Mouse (Mus musculus): ENCODE results near the gene Prss36. TPM values are rescaled to one million over a fixed set of nuclear protein-coding genes. Genes with fewer than 3 reads are reported as not detected.
A peak's percentile ranks its signal among the peaks of the same experiment; 100 is the strongest.

The Prss36 gene
- total and polyA plus RNA-seq, 2 experiments from 2014 or later = 10.2 to 14.2 TPM

DNA sequence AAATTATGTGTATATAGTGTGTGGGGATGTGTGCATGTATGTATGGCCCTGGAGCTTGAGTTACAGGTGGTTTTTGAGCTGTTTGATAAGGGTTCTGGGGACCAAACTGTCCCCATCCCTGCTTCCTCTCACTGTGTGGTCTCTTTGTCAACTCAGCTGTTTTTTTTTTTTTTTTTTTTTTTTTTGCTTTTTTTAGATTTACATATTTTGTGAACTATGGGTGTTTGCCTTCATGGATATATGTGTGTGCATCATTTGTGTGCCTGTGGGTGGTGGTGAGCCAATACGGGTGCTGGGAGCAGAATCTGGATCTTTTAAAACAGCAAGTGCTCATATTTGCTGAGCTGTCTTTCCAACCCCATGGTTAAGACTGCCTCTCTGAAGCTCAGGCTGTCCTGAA, 42.4 kb upstream of the Prss36 start:
- DNase-seq (ENCODE audit: low spot score) = no peak
- no peak overlapping the region for H3K4me2 ChIP-seq (ENCODE audit: low read depth, low read length)
- TF ChIP-seq CTCF (IDR thresholded peaks at IDR 0.05; ENCODE audit: low read depth) = no peak
- H3K36me3 ChIP-seq (replicated peaks; ENCODE audit: control insufficient read depth, insufficient read depth, low read length) = peaks cover 50% of the 10 kb centered on the region
- no peaks in the 10 kb centered on the region for H3K27me3 ChIP-seq (ENCODE audit: control insufficient read depth, insufficient read depth, low read length)
- WGBS = 82% methylated on average over 1 of the region's 1 CpGs
- no peak overlapping the region for H3K27ac ChIP-seq (ENCODE audit: low read depth)
- H3K4me3 ChIP-seq (ENCODE audit: low read depth, low read length) = no peak overlapping the region
- H3K4me1 ChIP-seq (ENCODE audit: control insufficient read depth, insufficient read depth) = peaks cover 6% of the 10 kb centered on the region
- no peak overlapping the region for H3K9ac ChIP-seq (replicated peaks; ENCODE audit: low read depth, low read length)
- ATAC-seq (ENCODE audit: insufficient read depth, low read depth) = no peak
- H3K9me3 ChIP-seq (replicated peaks; ENCODE audit: control insufficient read depth, low read length) = no peaks in the 10 kb centered on the region

DNA sequence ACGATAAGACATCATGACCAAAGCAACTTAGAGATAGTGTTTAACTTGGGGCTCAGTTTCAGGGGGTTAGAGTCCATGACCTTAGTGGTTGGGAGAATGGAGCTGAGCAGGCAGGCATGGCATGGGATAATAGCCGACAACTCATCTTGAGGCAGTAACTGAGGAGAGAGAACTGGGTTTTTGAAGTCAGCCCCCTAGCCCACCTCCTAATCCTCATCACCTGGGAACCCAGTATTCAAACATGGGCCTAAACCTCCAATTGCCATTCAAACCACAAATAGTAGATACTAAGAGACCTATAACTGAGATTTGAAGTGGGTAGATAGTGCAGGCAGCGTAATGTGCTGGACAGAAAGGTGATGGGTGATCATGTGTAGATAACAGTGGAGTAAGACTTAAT, 34.1 kb upstream of the Prss36 start:
- DNase-seq (ENCODE audit: low spot score) = no peak
- ATAC-seq (ENCODE audit: insufficient read depth, low read depth) = no peak
- Histone ChIP-seq H3K36me3 (replicated peaks; ENCODE audit: control insufficient read depth, insufficient read depth, low read length) (peaks cover 94% of the 10 kb centered on the region), H3K9me3 (replicated peaks; ENCODE audit: control insufficient read depth, low read length) (no peaks in the 10 kb centered on the region), H3K27me3 (ENCODE audit: control insufficient read depth, insufficient read depth, low read length) (no peaks in the 10 kb centered on the region), H3K4me2 (ENCODE audit: low read depth, low read length) (no peak overlapping the region), H3K9ac (replicated peaks; ENCODE audit: low read depth, low read length) (no peak overlapping the region), H3K4me3 (ENCODE audit: low read depth, low read length) (no peak overlapping the region), H3K4me1 (ENCODE audit: control insufficient read depth, insufficient read depth) (no peaks in the 10 kb centered on the region), H3K27ac (ENCODE audit: low read depth) (no peak overlapping the region)
- no peak for TF ChIP-seq EP300 (IDR thresholded peaks at IDR 0.05; ENCODE audit: low read depth)
- no peak for TF ChIP-seq CTCF (IDR thresholded peaks at IDR 0.05; ENCODE audit: low read depth)
- WGBS = 86% methylated on average over 3 of the region's 3 CpGs

DNA sequence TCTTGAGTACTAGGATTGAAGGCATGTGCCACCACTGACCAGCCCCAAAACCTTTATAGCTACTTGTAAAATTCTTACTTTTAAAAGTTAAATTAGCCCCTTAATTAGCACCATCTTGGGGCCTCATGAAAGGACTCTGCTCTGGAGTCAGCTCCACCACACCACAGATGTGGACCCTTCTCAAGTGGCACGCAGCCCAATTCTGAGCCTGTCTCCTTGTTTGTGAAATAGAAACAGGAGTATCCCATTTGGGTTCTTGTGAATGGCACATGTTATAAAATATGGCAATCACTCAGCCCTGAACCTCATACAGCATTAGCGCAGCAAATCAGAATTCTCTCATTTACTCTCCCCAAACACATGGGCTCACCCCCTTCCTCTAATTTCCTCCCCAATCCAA, 32.3 kb upstream of the Prss36 start:
- TF ChIP-seq CTCF (IDR thresholded peaks at IDR 0.05; ENCODE audit: low read depth) (no peak), EP300 (IDR thresholded peaks at IDR 0.05; ENCODE audit: low read depth) (no peak)

DNA sequence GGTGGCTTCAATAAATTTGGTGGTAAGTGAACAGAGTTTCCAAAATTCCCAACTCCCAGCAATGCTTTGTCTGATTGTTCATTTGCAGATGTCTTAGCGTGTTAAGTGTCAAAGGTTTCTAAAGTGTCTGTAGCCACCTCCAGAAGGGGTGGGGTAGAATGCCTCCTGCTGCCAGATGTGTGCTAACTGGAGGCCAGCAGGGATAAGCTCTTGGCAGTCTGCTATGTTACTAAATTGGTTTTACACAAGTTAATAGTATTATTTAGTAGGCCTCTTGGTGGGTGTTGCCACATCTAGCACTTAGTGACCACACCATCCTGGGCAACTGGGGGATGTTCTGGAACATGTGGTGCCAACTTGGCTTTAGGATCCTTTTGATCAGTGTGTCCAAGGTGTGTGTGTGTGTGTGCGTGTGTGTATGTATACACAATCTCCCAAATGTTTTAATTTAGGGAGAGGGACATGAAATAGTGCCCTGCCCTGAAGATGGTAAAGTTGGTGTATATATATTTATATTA, 27.9 kb upstream of the Prss36 start:
- ATAC-seq (ENCODE audit: insufficient read depth, low read depth) (no peak), DNase-seq (ENCODE audit: low spot score) (no peak)
- no peak overlapping the region for H3K27ac ChIP-seq (ENCODE audit: low read depth)
- WGBS = 61% methylated on average over 2 of the region's 2 CpGs
- no peaks in the 10 kb centered on the region for H3K27me3 ChIP-seq (ENCODE audit: control insufficient read depth, insufficient read depth, low read length)
- H3K4me3 ChIP-seq (ENCODE audit: low read depth, low read length) = no peak overlapping the region
- H3K9ac ChIP-seq (replicated peaks; ENCODE audit: low read depth, low read length) = no peak overlapping the region
- H3K9me3 ChIP-seq (replicated peaks; ENCODE audit: control insufficient read depth, low read length) = no peaks in the 10 kb centered on the region
- TF ChIP-seq EP300 (IDR thresholded peaks at IDR 0.05; ENCODE audit: low read depth) (no peak), CTCF (IDR thresholded peaks at IDR 0.05; ENCODE audit: low read depth) (no peak)
- peaks cover 6% of the 10 kb centered on the region; the same call in 1 of the 2 replicates for H3K4me1 ChIP-seq (ENCODE audit: control insufficient read depth, insufficient read depth)
- H3K36me3 ChIP-seq (replicated peaks; ENCODE audit: control insufficient read depth, insufficient read depth, low read length) = peaks cover 93% of the 10 kb centered on the region
- H3K4me2 ChIP-seq (ENCODE audit: low read depth, low read length) = no peak overlapping the region

More for the DNA sequence above, 32.3 kb upstream of the Prss36 start:
- ATAC-seq (ENCODE audit: insufficient read depth, low read depth) (no peak), DNase-seq (ENCODE audit: low spot score) (no peak)
- 98% methylated on average over 2 of the region's 2 CpGs for WGBS
- Histone ChIP-seq H3K9ac (replicated peaks; ENCODE audit: low read depth, low read length) (no peak overlapping the region), H3K27me3 (ENCODE audit: control insufficient read depth, insufficient read depth, low read length) (no peaks in the 10 kb centered on the region), H3K27ac (ENCODE audit: low read depth) (no peak overlapping the region), H3K4me3 (ENCODE audit: low read depth, low read length) (no peak overlapping the region), H3K9me3 (replicated peaks; ENCODE audit: control insufficient read depth, low read length) (no peaks in the 10 kb centered on the region), H3K4me1 (ENCODE audit: control insufficient read depth, insufficient read depth) (no peaks in the 10 kb centered on the region), H3K36me3 (replicated peaks; ENCODE audit: control insufficient read depth, insufficient read depth, low read length) (peaks cover 93% of the 10 kb centered on the region), H3K4me2 (ENCODE audit: low read depth, low read length) (no peak overlapping the region)

DNA sequence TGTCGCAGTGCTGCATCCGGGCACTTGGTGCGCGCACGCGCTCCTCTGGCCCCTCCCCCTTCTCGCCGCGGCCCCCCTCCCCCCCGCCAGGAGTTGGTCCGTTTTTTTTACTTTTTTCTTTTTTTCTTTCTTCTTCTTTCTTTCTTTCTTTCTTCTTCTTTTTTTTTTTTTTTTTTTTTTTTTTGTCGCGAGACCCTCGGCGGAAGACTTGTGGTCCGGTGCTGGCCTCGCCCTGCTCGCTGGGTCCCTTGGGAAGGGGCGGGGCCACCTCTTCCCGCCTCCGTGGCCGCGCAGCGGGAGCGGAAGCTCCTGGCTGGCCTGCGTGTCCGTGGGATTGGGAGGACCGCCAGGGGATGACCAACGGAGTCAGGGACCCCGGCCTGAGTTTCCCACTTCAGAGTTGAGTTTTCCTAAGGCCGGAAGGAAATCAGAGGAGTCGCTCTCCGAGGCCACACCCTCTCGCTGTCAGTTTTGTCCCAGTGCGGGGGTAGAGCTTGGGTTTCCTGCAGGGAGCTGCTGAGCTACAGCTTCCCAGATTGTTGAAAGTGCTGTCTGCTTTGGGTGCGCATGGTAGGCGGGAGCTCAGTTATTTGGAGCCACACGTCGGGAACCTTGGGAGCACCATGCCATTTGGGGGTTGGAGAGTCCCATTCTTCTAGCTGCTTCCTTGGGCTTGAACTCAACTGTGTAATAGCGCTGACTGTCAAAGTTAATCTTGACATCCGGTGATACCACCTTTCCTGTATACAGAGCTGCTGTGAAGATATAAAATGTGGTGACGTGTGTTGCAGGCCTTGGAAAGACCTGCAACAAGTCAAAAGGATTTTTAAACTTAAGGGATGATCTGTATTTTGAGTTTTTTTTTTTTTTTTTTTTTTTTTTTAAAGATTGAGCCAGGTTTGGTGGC, 21.6 kb upstream of the Prss36 start:
- peak overlapping the region; percentile 71 for H3K4me2 ChIP-seq (ENCODE audit: low read depth, low read length)
- peak overlapping the region; percentile 88 for H3K9ac ChIP-seq (replicated peaks; ENCODE audit: low read depth, low read length)
- DNase-seq (ENCODE audit: low spot score) (peak; percentile 65), ATAC-seq (ENCODE audit: insufficient read depth, low read depth) (peak; percentile 67)
- under 1% methylated on average over 41 of the region's 42 CpGs for WGBS
- no peaks in the 10 kb centered on the region for H3K9me3 ChIP-seq (replicated peaks; ENCODE audit: control insufficient read depth, low read length)
- peaks cover 21% of the 10 kb centered on the region; the same call in 1 of the 2 replicates for H3K4me1 ChIP-seq (ENCODE audit: control insufficient read depth, insufficient read depth)
- TF ChIP-seq EP300 (IDR thresholded peaks at IDR 0.05; ENCODE audit: low read depth) (no peak), CTCF (IDR thresholded peaks at IDR 0.05; ENCODE audit: low read depth) (no peak)
- peak overlapping the region; percentile 82 for H3K4me3 ChIP-seq (ENCODE audit: low read depth, low read length)
- H3K27ac ChIP-seq (ENCODE audit: low read depth) = peak overlapping the region; percentile 97
- H3K36me3 ChIP-seq (replicated peaks; ENCODE audit: control insufficient read depth, insufficient read depth, low read length) = peaks cover 35% of the 10 kb centered on the region
- no peaks in the 10 kb centered on the region for H3K27me3 ChIP-seq (ENCODE audit: control insufficient read depth, insufficient read depth, low read length)
